Mouse (Mus musculus): ENCODE data around the gene Prkar2a. TPM values are rescaled to one million over a fixed set of nuclear protein-coding genes. Genes with fewer than 3 reads are reported as not detected.

The Prkar2a gene
- polyA plus RNA-seq, 1 experiment from 2014 or later, result 28.2 TPM

- no peak for ATAC-seq (ENCODE audit: insufficient number of reproducible peaks, low FRiP score, low TSS enrichment, low read depth)
- no peak overlapping the region for H3K4me2 ChIP-seq
- H3K4me3 ChIP-seq, result no peak overlapping the region
- no peaks in the 10 kb centered on the region for H3K9me3 ChIP-seq
- H3K36me3 ChIP-seq, result 0 out of 2 replicates have a peak, but pooled peaks cover 2% of the 10 kb centered on the region
- peaks cover 44% of the 10 kb centered on the region for H3K4me1 ChIP-seq
- no peak overlapping the region for H3K9ac ChIP-seq
- H3K27me3 ChIP-seq, result no peaks in the 10 kb centered on the region
- WGBS, result 83% methylated on average over 2 of the region's 2 CpGs
- H3K27ac ChIP-seq, result no peak overlapping the region
These were observed 98.0 kb downstream of the Prkar2a start for GRCm38 (mm10) chr9:108787080-108787479.

DNA sequence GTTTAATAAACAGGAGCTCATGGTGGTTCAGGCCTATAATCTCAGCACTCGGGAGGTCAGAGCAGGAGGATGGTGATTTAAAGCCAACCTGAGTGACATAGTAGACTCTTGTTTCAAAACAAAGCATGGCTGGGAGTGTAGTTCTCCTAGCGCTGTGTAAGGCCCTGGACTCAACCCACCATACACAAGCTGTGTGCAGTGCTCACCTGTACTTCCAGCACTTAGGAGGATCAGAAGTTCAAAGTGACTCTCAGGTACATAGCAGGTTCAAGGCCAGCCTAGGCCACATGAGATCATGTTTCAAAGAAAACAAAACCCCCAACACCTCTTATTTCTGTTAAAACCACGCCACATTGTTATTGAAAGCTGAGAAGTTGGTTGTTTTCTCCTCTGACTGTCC, 99.6 kb downstream of the Prkar2a start:
- Histone ChIP-seq H3K4me1 (peaks cover 48% of the 10 kb centered on the region), H3K4me3 (no peak overlapping the region), H3K36me3 (0 out of 2 replicates have a peak, but pooled peaks cover 2% of the 10 kb centered on the region), H3K9ac (no peak overlapping the region), H3K9me3 (no peaks in the 10 kb centered on the region), H3K27me3 (no peaks in the 10 kb centered on the region), H3K4me2 (no peak overlapping the region), H3K27ac (no peak overlapping the region)
- ATAC-seq (ENCODE audit: insufficient number of reproducible peaks, low FRiP score, low TSS enrichment, low read depth), result no peak
- 64% methylated on average over 3 of the region's 3 CpGs for WGBS

DNA sequence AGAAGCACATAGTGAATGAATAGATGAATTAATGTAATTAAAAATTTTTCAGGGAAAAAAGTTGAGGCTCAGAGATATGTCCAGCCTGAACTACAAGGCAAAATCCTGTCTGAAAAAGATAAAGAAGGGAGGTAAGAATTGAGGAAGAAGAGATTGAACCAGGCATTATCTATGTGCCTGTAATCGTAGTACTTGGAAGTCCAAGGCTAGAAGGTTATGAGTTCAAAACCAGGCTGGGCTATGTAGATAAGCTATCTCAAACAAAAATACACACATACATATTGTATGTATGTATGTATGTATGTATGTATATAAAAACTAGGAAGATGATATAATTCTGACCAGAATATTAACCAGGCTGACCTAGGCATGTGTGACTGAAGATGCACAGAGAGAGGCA, 103.2 kb downstream of the Prkar2a start:
- Histone ChIP-seq H3K27me3 (no peaks in the 10 kb centered on the region), H3K4me2 (no peak overlapping the region), H3K9me3 (no peaks in the 10 kb centered on the region), H3K27ac (no peak overlapping the region), H3K4me3 (no peak overlapping the region), H3K4me1 (peaks cover 45% of the 10 kb centered on the region), H3K9ac (no peak overlapping the region), H3K36me3 (peaks cover 16% of the 10 kb centered on the region)
- 88% methylated on average over 1 of the region's 1 CpGs for WGBS
- no peak for ATAC-seq (ENCODE audit: insufficient number of reproducible peaks, low FRiP score, low TSS enrichment, low read depth)

DNA sequence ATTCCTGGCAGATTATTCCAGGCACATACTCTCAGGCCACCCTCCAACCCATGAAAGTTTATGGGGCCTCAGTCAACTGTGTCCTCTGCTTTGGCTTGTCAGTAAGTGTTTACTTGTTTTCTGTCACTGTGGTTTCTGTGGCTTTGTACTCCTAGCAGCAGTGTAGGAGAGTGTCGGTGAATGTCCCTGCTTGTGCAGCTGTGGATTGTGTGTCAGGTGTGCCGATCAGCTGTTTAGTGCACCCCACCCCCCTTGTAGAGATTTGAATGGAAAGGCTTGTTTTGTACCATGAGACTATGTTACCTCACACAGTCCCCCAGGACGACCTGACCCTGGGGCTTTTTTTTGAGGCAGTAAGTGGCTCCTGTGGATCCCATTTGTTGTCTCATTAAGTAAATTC, 103.6 kb downstream of the Prkar2a start:
- WGBS, result 35% methylated on average over 3 of the region's 3 CpGs
- Histone ChIP-seq H3K9ac (no peak overlapping the region), H3K27ac (no peak overlapping the region), H3K36me3 (peaks cover 20% of the 10 kb centered on the region), H3K4me1 (peaks cover 45% of the 10 kb centered on the region), H3K4me3 (no peak overlapping the region), H3K4me2 (no peak overlapping the region), H3K9me3 (no peaks in the 10 kb centered on the region), H3K27me3 (no peaks in the 10 kb centered on the region)
- ATAC-seq (ENCODE audit: insufficient number of reproducible peaks, low FRiP score, low TSS enrichment, low read depth), result no peak

GRCm38 (mm10) chr9:108795281-108795680, 106.2 kb downstream of the Prkar2a start:
- H3K9ac ChIP-seq, result no peak overlapping the region
- no peak overlapping the region for H3K4me3 ChIP-seq
- 70% methylated on average over 2 of the region's 2 CpGs for WGBS
- no peak overlapping the region for H3K4me2 ChIP-seq
- ATAC-seq (ENCODE audit: insufficient number of reproducible peaks, low FRiP score, low TSS enrichment, low read depth), result no peak
- H3K27ac ChIP-seq, result 0 out of 2 replicates have a peak overlapping the region, but pooled peaks have one; percentile 13
- no peaks in the 10 kb centered on the region for H3K27me3 ChIP-seq
- H3K4me1 ChIP-seq, result peaks cover 38% of the 10 kb centered on the region
- H3K9me3 ChIP-seq, result no peaks in the 10 kb centered on the region
- H3K36me3 ChIP-seq, result peaks cover 42% of the 10 kb centered on the region

DNA sequence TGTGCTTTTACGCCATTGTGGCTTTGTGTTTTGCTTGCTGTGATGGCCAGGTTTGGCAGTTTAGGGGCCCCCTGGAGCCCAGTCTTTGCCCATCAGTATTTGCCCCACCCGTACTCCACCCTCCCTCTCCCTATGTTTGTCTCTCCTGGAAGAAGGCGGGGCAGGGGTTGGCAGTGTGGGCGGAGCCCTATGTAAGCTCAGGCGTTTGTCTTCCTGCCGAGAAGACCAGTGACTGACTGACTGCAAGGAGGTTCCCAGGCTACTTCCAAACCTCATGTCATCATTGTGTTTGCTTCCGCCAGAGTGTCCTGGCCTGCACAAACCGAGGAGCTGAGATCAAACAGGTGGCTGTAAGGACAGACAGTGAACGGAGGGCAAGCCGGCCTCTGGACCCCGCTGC, 106.6 kb downstream of the Prkar2a start:
- 49% methylated on average over 11 of the region's 11 CpGs for WGBS
- peaks cover 44% of the 10 kb centered on the region for H3K36me3 ChIP-seq
- no peak overlapping the region for H3K9ac ChIP-seq
- ATAC-seq (ENCODE audit: insufficient number of reproducible peaks, low FRiP score, low TSS enrichment, low read depth), result no peak
- peak overlapping the region; percentile 22; the same call in 1 of the 2 replicates for H3K4me2 ChIP-seq
- no peaks in the 10 kb centered on the region for H3K27me3 ChIP-seq
- no peaks in the 10 kb centered on the region for H3K9me3 ChIP-seq
- H3K27ac ChIP-seq, result peak overlapping the region; percentile 57; the same call in 1 of the 2 replicates
- no peak overlapping the region for H3K4me3 ChIP-seq
- peaks cover 37% of the 10 kb centered on the region for H3K4me1 ChIP-seq

DNA sequence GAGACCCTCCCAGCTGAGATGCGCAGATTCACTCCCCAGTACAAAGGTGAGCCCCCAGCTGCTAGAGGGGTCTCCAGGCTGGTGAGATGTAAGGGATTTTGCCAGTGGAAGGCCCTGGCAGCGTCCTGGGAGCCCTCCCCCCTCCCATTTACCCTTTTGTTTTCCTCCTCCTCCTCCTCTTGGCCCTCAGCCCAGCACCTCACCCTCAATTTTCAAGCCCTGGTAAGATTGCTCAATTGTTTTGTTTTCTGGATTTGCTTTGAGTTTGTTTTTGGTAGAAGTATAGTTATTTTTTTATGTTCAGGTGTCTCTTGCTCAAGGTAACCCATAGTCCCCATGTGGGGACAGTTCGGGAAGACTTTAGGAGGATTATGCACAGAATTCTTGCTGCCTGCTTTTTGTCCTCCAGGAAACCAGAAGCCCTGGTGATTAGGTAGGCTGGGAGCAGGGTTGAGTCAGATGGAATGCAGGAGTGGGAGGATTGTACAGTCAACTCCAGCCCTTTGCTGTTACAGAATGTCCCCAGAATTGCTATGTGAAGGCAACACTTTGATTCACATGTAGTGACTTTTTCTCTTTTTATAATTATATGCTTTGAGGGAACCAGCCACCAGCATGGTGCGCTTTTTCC, 107.4 kb downstream of the Prkar2a start:
- ATAC-seq (ENCODE audit: insufficient number of reproducible peaks, low FRiP score, low TSS enrichment, low read depth), result no peak
- peak overlapping the region; percentile 57; the same call in 1 of the 2 replicates for H3K27ac ChIP-seq
- peaks cover 33% of the 10 kb centered on the region for H3K4me1 ChIP-seq
- WGBS, result 84% methylated on average over 4 of the region's 4 CpGs
- peaks cover 49% of the 10 kb centered on the region for H3K36me3 ChIP-seq
- H3K4me2 ChIP-seq, result peak overlapping the region; percentile 22; the same call in 1 of the 2 replicates
- H3K4me3 ChIP-seq, result no peak overlapping the region
- no peak overlapping the region for H3K9ac ChIP-seq
- no peaks in the 10 kb centered on the region for H3K27me3 ChIP-seq
- no peaks in the 10 kb centered on the region for H3K9me3 ChIP-seq

GRCm38 (mm10) chr9:108797477-108797876, 108.4 kb downstream of the Prkar2a start:
- Histone ChIP-seq H3K9me3 (no peaks in the 10 kb centered on the region), H3K9ac (no peak overlapping the region), H3K4me2 (no peak overlapping the region), H3K4me1 (peaks cover 27% of the 10 kb centered on the region), H3K4me3 (no peak overlapping the region), H3K27ac (no peak overlapping the region), H3K36me3 (peaks cover 59% of the 10 kb centered on the region), H3K27me3 (no peaks in the 10 kb centered on the region)
- 90% methylated on average over 7 of the region's 7 CpGs for WGBS
- no peak for ATAC-seq (ENCODE audit: insufficient number of reproducible peaks, low FRiP score, low TSS enrichment, low read depth)

DNA sequence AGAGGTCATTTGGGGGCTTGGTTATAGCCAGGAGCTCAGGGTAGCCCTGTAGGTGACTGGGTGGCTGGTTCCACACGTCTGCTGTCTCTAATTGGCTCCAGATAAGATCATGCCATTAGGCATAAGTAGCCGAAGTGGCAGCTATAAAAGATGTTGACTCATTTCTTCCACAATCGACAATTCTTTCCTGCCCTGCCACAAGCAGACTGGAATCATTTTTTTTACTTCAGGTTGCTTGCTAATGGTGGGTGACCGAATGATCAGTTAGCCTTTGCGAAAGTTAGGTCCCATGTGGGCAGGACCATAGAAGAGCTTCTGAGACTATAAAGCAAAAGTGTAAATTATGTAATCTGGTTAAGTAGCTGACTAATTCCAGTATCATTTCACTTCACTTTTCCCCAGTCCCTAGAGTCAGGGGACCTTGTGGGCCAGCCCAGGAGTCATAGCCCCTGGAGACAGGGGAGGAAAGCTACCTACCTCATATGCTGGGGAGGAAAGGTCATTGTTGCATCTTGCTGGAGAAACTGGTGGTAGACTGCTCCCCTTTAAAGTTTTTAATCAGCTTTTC, 109.5 kb downstream of the Prkar2a start:
- ATAC-seq (ENCODE audit: insufficient number of reproducible peaks, low FRiP score, low TSS enrichment, low read depth), result no peak
- H3K9ac ChIP-seq, result no peak overlapping the region
- no peak overlapping the region for H3K4me3 ChIP-seq
- peaks cover 67% of the 10 kb centered on the region for H3K36me3 ChIP-seq
- peaks cover 17% of the 10 kb centered on the region for H3K4me1 ChIP-seq
- no peak overlapping the region for H3K27ac ChIP-seq
- H3K27me3 ChIP-seq, result no peaks in the 10 kb centered on the region
- no peaks in the 10 kb centered on the region for H3K9me3 ChIP-seq
- no peak overlapping the region for H3K4me2 ChIP-seq
- WGBS, result 54% methylated on average over 5 of the region's 5 CpGs

- H3K4me3 ChIP-seq, result no peak overlapping the region
- H3K9me3 ChIP-seq, result no peaks in the 10 kb centered on the region
- peaks cover 13% of the 10 kb centered on the region for H3K4me1 ChIP-seq
- H3K27me3 ChIP-seq, result no peaks in the 10 kb centered on the region
- no peak overlapping the region for H3K4me2 ChIP-seq
- no peak for ATAC-seq (ENCODE audit: insufficient number of reproducible peaks, low FRiP score, low TSS enrichment, low read depth)
- 83% methylated on average over 3 of the region's 3 CpGs for WGBS
- no peak overlapping the region for H3K27ac ChIP-seq
- peaks cover 77% of the 10 kb centered on the region for H3K36me3 ChIP-seq
- no peak overlapping the region for H3K9ac ChIP-seq
These were observed 110.5 kb downstream of the Prkar2a start for GRCm38 (mm10) chr9:108799564-108799963.
